ENCODE assay signal across 8 mouse cellular contexts in genomic region chr4:118290416-118291030, GRCm38 (mm10). TPM values are rescaled to one million over a fixed set of nuclear protein-coding genes. Genes with fewer than 3 reads are reported as not detected.
A peak's percentile ranks its signal among the peaks of the same experiment; 100 is the strongest.
DNase-seq lines count a peak whose midpoint lies in the region; ATAC-seq and TF ChIP-seq lines count a peak whose summit lies in the region.

No protein-coding gene starts in this region.

- WGBS in hindbrain, embryonic 15.5 days, result 0% methylated on average over 60 of the region's 84 CpGs
- 1% methylated on average over 83 of the region's 84 CpGs for WGBS in liver, adult 2 months
- WGBS in neural tube, embryonic 15.5 days, result 0% methylated on average over 65 of the region's 84 CpGs

- H3K27me3 ChIP-seq in hindbrain, embryonic 15.5 days, result no peaks in the 10 kb centered on the region
- no peaks in the 10 kb centered on the region for H3K27me3 ChIP-seq in liver, adult 2 months (ENCODE audit: control insufficient read depth, insufficient read depth, low read length)
- H3K27me3 ChIP-seq in neural tube, embryonic 15.5 days (replicated peaks), result no peaks in the 10 kb centered on the region

- intact Hi-C loops in heart, postnatal 25 days (cut with DNase I), result loop anchor here (5.0 kb wide), 1 partner anchor 143 kb away; no protein-coding TSS in a partner anchor

- H3K4me3 ChIP-seq in embryonic fibroblast, embryonic 13.5 days (ENCODE audit: insufficient read depth, low read length), result peak overlapping the region; percentile 52
- peak overlapping the region; percentile 83 for H3K4me3 ChIP-seq in hindbrain, embryonic 15.5 days
- peak overlapping the region; percentile 58 for H3K4me3 ChIP-seq in liver, adult 2 months (ENCODE audit: insufficient read depth, low read depth, low read length)
- peak overlapping the region; percentile 86 for H3K4me3 ChIP-seq in neural tube, embryonic 15.5 days (replicated peaks)

- H3K9ac ChIP-seq in hindbrain, embryonic 15.5 days, result peak overlapping the region; percentile 95
- H3K9ac ChIP-seq in liver, adult 2 months (ENCODE audit: low read depth, low read length), result peak overlapping the region; percentile 99
- peak overlapping the region; percentile 79 for H3K9ac ChIP-seq in neural tube, embryonic 15.5 days (replicated peaks)

- TF ChIP-seq POLR2A in embryonic fibroblast, embryonic 13.5 days (IDR thresholded peaks at IDR 0.05; ENCODE audit: low read depth, low read length), result 0 out of 2 replicates have a peak, but pooled peaks have one; percentile 21
- no peak for TF ChIP-seq POLR2A in liver, adult 2 months (IDR thresholded peaks at IDR 0.05; ENCODE audit: extremely low read depth, insufficient read depth, low read length)

- TF ChIP-seq CTCF in embryonic fibroblast, embryonic 13.5 days (IDR thresholded peaks at IDR 0.05; ENCODE audit: borderline replicate concordance, insufficient read depth, low read length), result no peak
- no peak for TF ChIP-seq CTCF in liver, adult 2 months (IDR thresholded peaks at IDR 0.05; ENCODE audit: low read depth, low read length)

- peaks cover 35% of the 10 kb centered on the region; the same call in 1 of the 2 replicates for H3K79me2 ChIP-seq in liver, adult 2 months (ENCODE audit: control insufficient read depth, insufficient read depth, low read length)

- H3K4me2 ChIP-seq in hindbrain, embryonic 15.5 days, result peak overlapping the region; percentile 92
- H3K4me2 ChIP-seq in neural tube, embryonic 15.5 days, result peak overlapping the region; percentile 89

- H3K36me3 ChIP-seq in hindbrain, embryonic 15.5 days, result no peaks in the 10 kb centered on the region
- H3K36me3 ChIP-seq in liver, adult 2 months (ENCODE audit: control insufficient read depth, insufficient read depth, low read length), result no peaks in the 10 kb centered on the region
- H3K36me3 ChIP-seq in neural tube, embryonic 15.5 days, result no peaks in the 10 kb centered on the region

- peaks cover 4% of the 10 kb centered on the region for H3K4me1 ChIP-seq in embryonic fibroblast, embryonic 13.5 days (ENCODE audit: control insufficient read depth, insufficient read depth, low read length)
- peaks cover 45% of the 10 kb centered on the region for H3K4me1 ChIP-seq in hindbrain, embryonic 15.5 days (replicated peaks)
- peaks cover 22% of the 10 kb centered on the region for H3K4me1 ChIP-seq in liver, adult 2 months (ENCODE audit: control insufficient read depth, insufficient read depth, low read length)
- H3K4me1 ChIP-seq in neural tube, embryonic 15.5 days, result peaks cover 48% of the 10 kb centered on the region

- no peaks in the 10 kb centered on the region for H3K9me3 ChIP-seq in hindbrain, embryonic 15.5 days
- H3K9me3 ChIP-seq in neural tube, embryonic 15.5 days (replicated peaks), result no peaks in the 10 kb centered on the region

- ATAC-seq in hindbrain, embryonic 15.5 days (ENCODE audit: low FRiP score, low read depth), result peak; percentile 17; the same call in 1 of the 2 replicates
- ATAC-seq in neural tube, embryonic 15.5 days (ENCODE audit: low FRiP score), result peak; percentile 45

- no peak overlapping the region for H3K27ac ChIP-seq in embryonic fibroblast, embryonic 13.5 days (ENCODE audit: insufficient read depth, low read length)
- H3K27ac ChIP-seq in hindbrain, embryonic 15.5 days (replicated peaks), result peak overlapping the region; percentile 91
- H3K27ac ChIP-seq in liver, adult 2 months (replicated peaks; ENCODE audit: insufficient read depth, low read depth, low read length), result peak overlapping the region; percentile 62
- peak overlapping the region; percentile 87 for H3K27ac ChIP-seq in neural tube, embryonic 15.5 days (replicated peaks)

- peak; percentile 90 for DNase-seq in heart, adult 11 months
- no peak for DNase-seq in heart, postnatal 25 days (ENCODE audit: low spot score)
- peak; percentile 59 for DNase-seq in Muller cell, postnatal 12 days (ENCODE audit: inconsistent ontology term)
- DNase-seq in liver, adult 2 months (ENCODE audit: extremely low read depth, low read depth, low spot score), result peak; percentile 34
- no peak for DNase-seq in ovary, adult 18-20 months (ENCODE audit: low spot score)

RNA-seq across cellular contexts. Expression of gene Ptprf, which starts 0.7 kb away (rescaled TPM):
- 10 to 100 TPM in 1 of 2 experiments, 1 to 10 TPM in 1; 9.8 to 10.2 TPM for total RNA-seq in heart, postnatal 25 days (2021)
- polyA plus RNA-seq in embryonic fibroblast, embryonic 13.5 days (2011; ENCODE audit: insufficient read length, low read depth, missing spikeins), result 38.3 and 39.9 TPM in 2 replicates
- 80.0 and 86.3 TPM in 2 replicates for polyA plus RNA-seq in hindbrain, embryonic 15.5 days (2015; fragmentation: Nextera tagmentation; extraction: Ambion mirVana)
- total RNA-seq in liver, adult 2 months (2014; rRNA removed), result 40.1 and 67.4 TPM in 2 replicates
- polyA plus RNA-seq in liver, adult 2 months (2012; rRNA removed), result 89.8 and 101 TPM in 2 replicates
- polyA plus RNA-seq in neural tube, embryonic 15.5 days (2015; fragmentation: Nextera tagmentation; extraction: Ambion mirVana), result 62.9 and 68.5 TPM in 2 replicates

Comparison
In these comparisons a context has a peak if more than half of its experiments do, and no peak if none do; other contexts are left out.
1. DNase-seq: peak in heart, adult 11 months (single experiment), Muller cell, postnatal 12 days (single experiment) and liver, adult 2 months (single experiment); none in heart, postnatal 25 days (single experiment) and ovary, adult 18-20 months (single experiment).
2. Peak in every context shown above with its lines, with median percentiles within 50 percentile points of each other: H3K4me3 ChIP-seq and H3K9ac ChIP-seq.